Mouse (Mus musculus): ENCODE measurements around the gene Olfr224.
"Not testable (repeated sequence)": the region's sequence is repeated elsewhere in the genome, so short reads cannot be mapped to it uniquely, and the experiment has no call there.

Olfr224 gene

DNA sequence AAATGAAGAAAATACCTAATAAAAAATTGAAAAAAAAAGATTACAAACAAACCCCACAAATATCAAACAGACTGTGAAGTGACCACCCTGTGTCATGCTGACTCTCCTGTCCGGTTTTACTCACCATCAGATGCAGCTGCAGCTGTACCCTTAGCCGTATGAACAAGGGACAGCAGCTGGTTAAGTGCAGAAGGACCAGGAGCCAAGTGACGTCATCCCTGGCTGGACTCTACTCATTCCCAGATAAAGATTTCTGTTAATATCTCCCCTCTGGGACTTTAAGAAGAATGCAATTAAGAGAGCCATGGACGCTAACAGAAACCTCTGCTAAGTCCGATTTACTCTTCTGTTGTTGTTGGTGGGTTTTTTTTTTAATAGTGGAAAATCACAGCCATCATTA, at the start of gene Olfr224:
Gene Olfr224 (minus strand): TSS at position 149 of the 400 bp plus-strand sequence.
- DNase-seq (ENCODE audit: low read depth, low spot score), result no peak

DNA sequence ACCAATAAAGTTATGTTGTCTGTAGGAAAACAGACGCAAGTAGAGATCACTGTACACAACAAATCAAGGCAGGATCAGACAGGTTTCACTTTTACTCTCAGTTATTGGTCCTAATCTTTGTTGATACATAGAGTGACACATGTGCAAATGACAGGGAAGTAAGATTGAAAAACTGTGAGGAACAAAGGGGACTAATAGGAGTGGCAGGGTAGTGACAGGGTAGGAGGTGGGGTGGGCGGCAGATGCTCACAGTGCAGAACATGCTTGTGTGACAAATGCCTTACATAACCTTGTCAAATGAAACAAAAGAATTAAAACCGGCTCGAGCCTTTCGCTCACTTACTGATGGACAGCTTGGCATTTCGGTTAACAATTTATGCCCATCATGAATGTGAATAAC, 48.4 kb upstream of the Olfr224 start:
- no peak for DNase-seq (ENCODE audit: low read depth, low spot score)

DNA sequence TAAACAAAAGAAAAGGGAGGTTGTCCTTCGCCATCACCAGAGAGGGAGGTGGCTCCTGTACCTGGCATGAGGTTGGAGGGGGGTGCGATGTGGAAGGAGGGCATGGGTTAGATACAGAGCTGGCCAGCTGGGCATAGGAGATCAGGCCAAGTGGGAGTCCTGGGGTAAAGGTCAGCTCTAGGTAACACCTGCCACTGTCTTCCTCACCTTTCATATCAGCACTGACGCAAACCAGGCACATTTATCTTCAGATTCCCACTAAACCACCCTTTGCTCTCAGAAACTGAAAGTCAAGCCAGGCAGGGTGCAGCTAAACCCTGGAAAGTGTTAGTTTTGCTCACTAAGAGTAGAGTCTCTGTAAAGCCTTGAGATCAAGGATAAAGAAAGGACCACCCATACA, 48.0 kb upstream of the Olfr224 start:
- DNase-seq (ENCODE audit: low read depth, low spot score), result no peak

DNA sequence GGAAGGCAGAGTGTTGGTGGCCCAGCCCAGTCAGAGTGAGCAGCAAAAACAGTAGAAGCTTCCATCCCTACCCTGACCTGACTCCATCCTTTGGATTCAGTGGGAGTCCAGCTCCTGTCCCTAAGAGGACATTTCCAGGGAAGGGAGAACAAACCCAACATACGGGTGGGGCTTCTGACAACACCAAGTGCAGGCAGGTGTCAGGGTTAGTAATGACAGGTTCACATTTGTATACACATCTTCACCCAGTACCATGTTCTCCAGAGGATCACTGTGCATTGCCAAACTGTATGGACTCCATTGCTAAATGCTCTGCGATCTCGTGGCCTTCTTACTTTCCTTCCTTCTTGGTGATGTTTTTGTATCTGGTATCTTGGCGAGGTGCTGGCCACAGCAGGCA, 45.6 kb upstream of the Olfr224 start, which contains the start of gene 2210407C18Rik:
Gene 2210407C18Rik (minus strand): TSS at position 101 of the 400 bp plus-strand sequence.
- DNase-seq (ENCODE audit: low read depth, low spot score), result no peak

DNA sequence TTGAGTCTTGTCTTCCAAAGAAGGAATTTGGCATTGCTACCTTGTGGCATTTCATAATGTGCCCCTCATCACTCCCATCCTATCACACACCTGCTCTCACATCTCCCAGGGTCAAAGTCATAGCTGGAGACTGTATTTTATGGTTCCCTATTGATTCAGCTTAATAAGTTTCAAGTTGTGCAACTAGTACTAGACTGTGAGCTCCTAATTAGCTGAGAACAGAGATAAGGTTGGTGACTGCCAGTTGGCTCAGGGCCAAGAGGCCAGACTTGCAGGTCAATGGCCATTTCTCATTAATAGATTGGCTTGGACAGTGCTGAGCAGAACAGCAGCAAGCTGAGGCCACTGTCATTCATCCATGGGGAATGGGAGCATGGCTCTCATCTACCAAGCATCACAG, 44.2 kb upstream of the Olfr224 start:
- no peak for DNase-seq (ENCODE audit: low read depth, low spot score)

DNA sequence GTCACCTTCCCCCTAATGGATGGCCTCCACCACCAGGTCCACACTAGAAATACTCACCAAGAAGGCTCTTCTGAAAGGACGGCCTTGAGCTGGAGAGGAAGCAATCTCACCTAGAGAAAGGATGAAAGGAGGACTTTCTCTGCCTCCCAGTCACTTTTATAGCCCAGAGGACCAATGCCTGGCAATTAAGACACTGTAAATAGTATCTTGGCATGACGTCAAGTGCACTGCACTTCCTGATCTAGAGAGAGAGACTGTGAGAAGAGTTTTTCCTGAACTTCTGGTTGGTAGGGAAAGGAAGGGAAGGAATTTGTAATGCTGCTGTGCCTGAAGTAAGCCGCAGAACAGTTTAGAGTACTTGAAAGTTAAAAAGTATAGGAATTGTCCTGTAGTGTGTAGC, 43.0 kb upstream of the Olfr224 start:
- no peak for DNase-seq (ENCODE audit: low read depth, low spot score)

DNA sequence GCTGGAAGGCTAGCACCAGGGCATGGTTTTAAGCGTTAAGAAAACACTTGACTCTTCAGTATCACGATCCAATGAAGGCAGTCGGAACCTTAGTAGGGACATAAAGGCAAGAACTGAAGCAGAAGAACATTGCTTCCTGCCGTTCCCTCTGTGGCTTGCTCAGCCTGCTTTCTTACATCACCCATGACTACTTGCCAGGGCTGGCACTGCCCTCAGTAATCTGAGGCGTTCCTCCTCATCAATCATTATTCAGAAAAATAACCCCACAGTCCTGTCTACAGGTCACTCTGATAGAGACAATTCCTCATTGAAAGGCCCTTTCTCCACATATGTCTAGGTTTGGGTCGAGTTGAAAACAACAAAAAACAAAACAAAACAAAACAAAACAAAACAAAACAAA, 36.7 kb upstream of the Olfr224 start:
- DNase-seq (ENCODE audit: low read depth, low spot score), result no peak

DNA sequence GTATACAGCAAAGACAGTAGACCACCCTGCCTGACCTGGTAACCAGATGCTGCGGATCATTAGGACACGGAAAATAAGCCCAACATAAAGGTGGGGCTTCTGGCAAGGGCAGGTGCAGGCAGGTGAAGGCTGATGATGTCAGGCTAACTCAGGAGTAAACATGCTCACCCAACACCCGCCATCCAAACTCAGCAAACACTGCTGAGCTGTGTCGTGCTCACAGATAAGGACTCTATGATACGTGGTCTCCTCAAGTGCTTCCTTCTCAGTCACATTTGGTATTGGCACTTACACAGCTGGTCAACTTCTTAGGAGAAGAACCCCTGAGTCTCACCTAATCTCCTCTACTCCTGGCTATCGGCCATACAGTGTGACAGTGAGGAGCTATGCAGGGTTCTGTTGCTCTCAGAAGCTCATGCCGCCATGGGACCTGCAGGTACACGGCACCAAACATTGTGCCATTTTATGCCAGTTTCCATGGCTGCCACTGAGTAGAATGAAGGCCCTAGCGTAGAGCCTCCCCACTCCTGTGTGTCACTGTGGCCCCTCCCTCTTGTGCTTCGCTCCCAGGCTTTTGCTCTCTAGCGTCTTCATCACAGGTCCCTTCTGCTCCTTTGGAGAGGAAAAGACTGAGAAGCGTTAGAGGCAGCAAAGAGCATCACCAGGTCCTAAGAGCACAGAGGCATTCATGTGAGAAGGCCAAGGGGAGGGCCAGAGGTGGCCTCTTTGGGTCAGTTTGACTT, 36.0 kb upstream of the Olfr224 start:
- no peak for DNase-seq (ENCODE audit: low read depth, low spot score)

DNA sequence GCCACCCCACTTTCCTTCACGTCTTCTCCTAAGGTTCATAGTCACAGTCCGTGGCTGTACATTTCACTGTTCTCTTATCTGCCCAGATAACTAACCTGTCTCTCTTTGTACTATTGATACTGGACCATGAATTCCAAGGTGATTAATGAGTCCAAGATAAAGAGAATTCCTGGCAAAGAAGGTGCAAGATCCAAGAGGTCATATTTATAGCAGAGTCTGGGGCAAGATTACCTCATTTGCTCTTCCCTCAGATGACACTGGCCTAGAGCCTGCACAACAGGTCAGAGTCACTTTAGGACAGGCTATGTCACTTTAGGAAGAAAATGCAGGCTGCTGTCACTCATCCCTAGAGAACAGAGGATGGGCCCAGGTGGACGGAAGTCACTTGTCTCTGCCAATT, 34.9 kb upstream of the Olfr224 start:
- no peak for DNase-seq (ENCODE audit: low read depth, low spot score)

DNA sequence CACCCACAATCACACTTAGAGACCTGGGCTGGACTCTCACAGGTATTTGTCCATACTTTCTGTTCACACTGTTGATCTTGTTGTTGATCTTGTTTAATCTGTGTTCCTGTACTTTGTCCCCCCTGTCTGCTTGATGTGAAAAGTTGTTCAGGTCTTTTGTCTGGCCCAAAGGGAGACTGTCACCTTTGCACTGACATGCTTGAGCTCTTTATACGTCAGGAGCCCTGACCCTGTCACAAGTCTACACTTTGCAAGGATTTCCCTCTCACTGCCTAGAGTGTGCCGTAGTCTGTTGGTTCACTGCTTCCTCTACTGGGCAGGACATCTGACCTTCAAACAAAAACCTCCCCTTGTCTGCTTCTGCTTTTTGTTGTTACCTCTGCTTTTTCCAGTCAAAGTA, 34.3 kb upstream of the Olfr224 start:
- DNase-seq (ENCODE audit: low read depth, low spot score), result no peak

DNA sequence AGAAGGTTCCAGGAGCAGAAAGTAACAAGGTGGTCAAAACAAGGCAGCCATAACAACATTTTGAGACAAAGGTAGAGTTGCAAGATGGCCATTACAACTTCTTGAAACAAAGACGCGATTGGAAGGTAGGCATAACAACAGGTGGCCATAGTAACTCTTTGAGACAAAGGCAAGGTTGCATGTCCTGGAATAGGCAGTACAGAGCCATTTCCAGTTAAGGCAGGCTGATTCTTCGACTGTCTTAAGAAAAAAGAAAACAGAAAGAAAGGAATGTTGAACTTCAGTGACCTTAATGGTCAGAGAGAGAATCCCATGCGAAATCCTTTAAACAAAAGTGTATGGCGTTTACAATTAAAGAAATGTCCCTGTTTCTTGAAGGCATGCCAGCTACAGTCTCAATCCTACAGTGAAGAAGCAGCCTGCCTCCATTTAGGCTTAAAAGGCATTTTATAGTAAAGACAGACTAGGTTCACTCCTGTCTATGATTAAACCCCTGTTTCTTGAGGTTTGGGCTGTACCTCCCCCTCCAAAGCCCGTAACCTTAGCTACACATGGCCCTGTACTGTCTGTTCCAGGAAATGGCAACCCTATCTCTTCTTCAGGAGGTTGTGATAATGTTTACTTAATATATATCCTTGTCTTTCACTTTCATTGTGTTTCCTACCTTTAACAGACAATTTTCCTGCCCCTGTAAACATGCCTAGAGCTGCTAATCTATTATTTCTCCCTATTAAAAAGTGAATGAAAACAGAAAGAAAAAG, 32.6 kb upstream of the Olfr224 start:
- no peak for DNase-seq (ENCODE audit: low read depth, low spot score)

DNA sequence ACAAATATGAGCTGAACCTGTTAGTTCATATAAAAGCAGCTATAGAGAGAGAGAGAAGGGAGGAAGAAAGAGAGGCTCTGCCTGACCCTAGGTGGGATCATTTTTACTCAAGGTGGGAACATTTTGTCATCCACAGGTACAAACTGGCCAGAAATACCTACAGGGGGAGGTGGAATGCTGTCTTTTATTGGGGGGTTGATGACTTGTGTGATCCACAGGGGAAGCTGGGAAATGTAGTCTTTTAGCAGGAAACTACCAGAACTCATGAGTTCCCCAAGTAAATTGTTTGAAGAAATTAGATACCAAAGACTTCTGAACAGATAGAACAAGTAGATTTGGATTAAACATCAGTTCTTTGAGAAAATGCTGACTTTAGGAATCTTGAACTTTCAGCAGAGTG, 31.7 kb upstream of the Olfr224 start:
- no peak for DNase-seq (ENCODE audit: low read depth, low spot score)

DNA sequence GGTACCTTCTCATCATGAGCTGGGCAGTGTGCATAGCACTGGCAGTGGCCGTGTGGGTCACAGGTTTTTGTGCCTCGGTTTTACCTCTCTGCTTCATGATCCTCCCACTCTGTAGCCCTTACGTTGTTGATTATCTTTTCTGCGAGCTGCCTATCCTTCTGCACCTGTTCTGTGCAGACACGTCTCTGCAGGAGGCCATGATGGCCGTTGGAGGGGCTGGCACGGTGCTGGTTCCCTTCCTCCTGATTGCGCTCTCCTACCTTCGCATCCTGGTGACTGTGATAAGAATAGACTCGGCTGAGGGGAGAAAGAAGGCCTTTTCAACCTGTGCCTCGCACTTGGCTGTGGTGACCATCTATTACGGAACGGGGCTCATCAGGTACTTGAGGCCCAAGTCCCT, 27.5 kb upstream of the Olfr224 start:
- no peak for DNase-seq (ENCODE audit: low read depth, low spot score)

DNA sequence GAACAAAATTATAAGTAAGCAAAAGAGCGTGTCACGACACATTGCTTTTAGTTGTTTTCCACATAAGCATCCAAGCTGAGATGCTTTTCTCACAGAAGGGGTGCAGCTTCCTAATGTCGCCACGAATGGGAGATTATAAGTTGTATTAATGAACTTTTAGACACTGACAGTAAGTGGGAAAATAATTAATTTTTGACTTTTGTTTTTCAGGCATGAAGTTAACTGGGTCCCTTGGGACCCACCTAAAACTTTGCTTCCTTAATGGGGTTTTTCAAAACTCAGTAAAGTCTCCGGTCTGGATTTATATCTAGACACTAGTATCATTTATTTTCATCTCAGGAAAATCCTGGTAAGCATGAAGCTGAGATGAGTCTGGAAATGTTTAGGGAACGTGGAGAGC, 24.5 kb upstream of the Olfr224 start, which contains the start of gene Olfr324:
Gene Olfr324 (plus strand): TSS at position 301 of the 400 bp plus-strand sequence.
- DNase-seq (ENCODE audit: low read depth, low spot score), result no peak

DNA sequence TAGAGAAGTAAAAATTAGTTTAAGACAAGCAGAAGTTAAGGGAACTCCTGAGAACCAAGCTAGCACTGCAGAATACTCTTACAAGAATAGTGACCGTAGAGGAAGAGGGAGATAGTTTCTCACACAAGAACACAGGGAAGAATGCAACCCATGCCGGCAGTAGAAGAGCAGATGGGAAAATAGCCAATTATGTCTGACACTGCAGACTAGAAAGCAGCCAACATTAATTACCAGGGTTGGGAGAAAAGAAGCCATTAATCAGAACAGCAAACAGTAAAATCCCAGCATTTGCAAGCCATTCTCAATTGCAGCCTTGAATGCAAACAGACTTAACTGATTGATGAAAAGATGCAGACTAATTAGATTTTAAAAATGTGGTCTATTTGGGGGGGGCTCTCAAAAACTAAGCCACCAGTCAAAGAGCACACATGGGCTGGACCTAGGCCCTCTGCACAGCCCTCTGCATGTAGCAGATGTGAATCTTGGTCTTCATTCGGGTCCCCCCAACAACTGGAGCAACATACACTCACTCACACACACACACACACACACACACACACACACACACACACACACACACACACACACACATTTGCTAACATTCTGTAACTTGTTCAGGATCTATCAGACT, 18.4 kb upstream of the Olfr224 start:
- DNase-seq (ENCODE audit: low read depth, low spot score), result no peak

DNA sequence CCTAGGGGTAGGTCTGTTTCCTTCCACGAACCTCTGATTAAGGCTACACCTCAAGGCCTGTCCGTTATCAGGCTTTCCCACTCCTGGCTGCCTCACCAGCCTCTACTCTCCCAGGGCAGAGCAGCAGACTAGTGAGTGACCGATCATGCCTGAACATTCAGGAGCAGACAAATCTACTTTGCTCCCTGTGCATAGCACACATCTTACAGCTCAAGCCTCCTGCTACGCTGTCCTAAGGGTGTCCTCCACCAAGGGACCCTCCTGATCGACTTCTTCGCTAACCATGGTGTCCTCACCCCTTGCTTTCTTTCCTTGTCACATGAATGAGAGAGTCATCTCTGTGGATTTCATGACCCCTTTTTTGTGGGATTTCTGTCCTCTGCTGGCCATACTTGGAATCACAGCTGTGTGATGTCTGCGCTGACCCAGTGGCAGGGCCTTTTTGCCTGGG, 17.6 kb upstream of the Olfr224 start:
- peak; percentile 61 for DNase-seq (ENCODE audit: low read depth, low spot score)

DNA sequence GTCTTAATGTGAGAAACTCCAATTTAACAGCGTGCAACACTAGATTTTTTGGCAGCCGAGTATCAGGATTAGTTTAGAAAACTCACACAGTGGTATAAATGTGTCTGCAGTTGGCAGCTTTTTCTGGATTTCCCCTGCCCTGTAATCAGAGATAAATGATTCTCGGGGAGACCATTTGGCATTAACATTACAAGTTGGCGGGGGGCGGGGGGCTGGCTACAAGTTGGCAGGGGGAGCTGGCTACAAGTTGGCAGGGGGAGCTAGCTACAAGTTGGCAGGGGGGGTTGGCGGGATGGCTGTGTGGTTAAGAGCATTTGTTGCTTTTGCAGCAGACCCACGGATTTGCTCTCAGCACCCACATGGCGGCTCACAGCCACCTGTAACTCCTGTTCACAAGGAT, 8.3 kb upstream of the Olfr224 start:
- DNase-seq (ENCODE audit: low read depth, low spot score), result no peak

DNA sequence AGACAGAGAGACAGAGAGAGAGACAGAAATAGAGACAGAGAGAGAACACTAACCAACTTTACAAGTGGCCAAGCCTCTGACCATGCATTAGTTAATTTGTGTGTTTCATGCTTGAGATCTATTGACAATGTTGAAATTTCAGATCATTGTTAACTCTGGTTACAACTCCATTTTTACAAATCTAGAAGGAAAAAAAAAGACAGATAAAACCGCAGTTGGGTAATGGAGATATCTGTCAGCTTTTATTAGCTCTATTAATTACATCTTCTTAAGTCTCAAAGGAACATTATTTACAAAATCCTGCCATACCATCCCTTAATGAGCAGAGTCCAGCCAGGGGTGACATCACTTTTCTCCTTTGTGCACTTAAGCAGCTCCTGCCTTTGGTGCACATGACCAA, 7.1 kb upstream of the Olfr224 start, which contains the start of gene Olfr325:
Gene Olfr325 (plus strand): TSS at position 301 of the 400 bp plus-strand sequence.
- no peak for DNase-seq (ENCODE audit: low read depth, low spot score)

DNA sequence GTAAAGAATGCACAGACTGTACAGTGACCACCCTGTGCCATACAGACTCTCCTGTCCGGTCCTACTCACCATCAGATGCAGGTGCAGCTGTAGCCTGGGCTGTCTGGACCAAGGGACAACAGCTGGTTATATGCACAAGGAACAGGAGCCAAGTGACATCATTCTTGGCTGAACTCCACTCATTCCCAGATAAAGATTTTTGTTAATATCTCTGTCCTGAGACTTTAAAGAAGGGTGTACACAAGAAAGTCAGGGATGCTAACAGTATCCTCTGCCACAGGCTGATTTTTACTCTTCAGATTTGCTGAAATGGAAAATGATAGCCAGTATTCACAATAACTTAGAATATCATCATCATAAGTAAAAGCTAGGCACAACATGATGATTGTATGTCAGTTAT, 14.8 kb downstream of the Olfr224 start, which contains the start of gene Olfr328:
Gene Olfr328 (minus strand): TSS at position 101 of the 400 bp plus-strand sequence.
- DNase-seq (ENCODE audit: low read depth, low spot score), result no peak

DNA sequence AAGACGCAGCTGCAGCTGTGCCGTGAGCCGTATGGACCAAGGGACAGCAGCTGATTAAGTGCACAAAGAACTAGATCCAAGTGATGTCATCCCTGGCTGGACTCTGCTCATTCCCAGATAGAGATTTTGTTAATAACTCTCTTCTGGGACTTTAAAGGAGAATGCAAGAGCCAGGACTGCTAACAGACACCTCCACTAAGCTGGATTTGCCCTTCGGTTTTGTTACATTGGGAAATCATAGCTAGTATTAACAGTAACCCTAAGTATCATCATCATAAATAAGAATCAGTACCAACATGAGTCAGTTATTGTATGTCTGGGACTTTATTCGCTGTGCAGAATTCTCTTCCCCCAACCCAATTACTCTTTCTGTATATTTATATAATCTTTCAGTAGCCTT, 24.0 kb downstream of the Olfr224 start, which contains the start of gene Olfr329-ps:
Gene Olfr329-ps (minus strand): TSS at position 101 of the 400 bp plus-strand sequence.
- DNase-seq (ENCODE audit: low read depth, low spot score), result no peak

DNA sequence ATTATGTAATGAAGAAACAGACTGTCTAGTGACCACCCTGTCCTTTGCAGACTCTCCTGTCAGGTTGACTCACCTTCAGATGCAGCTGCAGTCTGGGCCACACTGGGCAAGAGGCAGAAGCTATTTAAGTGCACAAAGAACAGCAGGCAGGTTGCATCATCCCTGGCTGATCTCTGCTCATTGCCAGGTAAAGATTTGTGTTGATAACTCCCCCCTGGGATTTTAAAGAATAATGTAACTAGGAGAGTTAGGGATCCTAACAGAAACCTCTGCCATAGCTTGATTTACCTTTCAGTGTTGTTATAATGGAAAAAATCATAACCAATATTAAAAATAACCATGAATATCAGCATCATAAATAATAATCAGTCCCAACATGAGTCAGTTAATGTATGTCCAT, 35.6 kb downstream of the Olfr224 start, which contains the start of gene Olfr330:
Gene Olfr330 (minus strand): TSS at position 101 of the 400 bp plus-strand sequence.
- not testable (repeated sequence) for DNase-seq (ENCODE audit: low read depth, low spot score)

DNA sequence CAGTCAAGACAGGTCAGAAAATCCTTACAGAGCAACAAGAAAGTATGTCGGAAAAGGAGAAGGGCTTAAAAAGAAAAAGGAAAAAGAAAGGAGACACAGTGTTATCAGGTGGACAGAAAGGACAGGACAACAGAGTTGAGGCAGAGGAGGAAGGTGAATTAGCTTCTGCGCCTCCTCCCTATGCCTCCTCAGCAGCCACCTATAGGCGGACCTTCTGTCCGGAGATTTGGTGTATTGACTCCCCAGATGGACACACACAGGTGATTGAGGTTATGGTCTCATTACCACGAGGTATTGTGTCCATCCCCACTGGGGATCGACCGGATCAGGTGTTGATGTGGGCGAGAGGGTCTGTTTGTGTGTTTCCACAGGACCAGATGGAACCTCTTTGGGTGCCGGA, 50.6 kb downstream of the Olfr224 start:
- DNase-seq (ENCODE audit: low read depth, low spot score), result not testable (repeated sequence)

Data from 3T3-L1 (cell line).